Mouse (Mus musculus) stomach, postnatal 0 days (tissue): ENCODE measurements around the gene Gja8. TPM values are rescaled to one million over a fixed set of nuclear protein-coding genes. Genes with fewer than 3 reads are reported as not detected.

Source experiments
- ATAC-seq: fragments of 200-750 bp; cut with Nextera tagmentation; 2 replicates; pipeline ENCODE4 v1.8.0; 2017; ENCODE audit not compliant: low FRiP score, low TSS enrichment
- DNase-seq: peaks from one replicate; pipeline ENCODE4 v3.0.0-alpha.2; 2016; ENCODE audit warnings: low spot score
- H3K27ac ChIP-seq: fragments of 300-500 bp; sonication (generic); replicated peaks from 2 replicates; pipeline ENCODE4 v1.5.1; 2014; ENCODE audit warnings: mild to moderate bottlenecking, control low read depth
- H3K27me3 ChIP-seq: fragments of 300-500 bp; sonication (generic); 2 replicates; pipeline ENCODE4 v1.6.1; 2014; ENCODE audit warnings: low read length; ENCODE audit not compliant: control insufficient read depth, insufficient read depth
- H3K36me3 ChIP-seq: fragments of 300-500 bp; sonication (generic); 2 replicates; pipeline ENCODE4 v1.6.1; 2014; ENCODE audit warnings: low read length, mixed read lengths; ENCODE audit not compliant: control insufficient read depth, insufficient read depth
- H3K4me1 ChIP-seq: fragments of 300-500 bp; sonication (generic); replicated peaks from 2 replicates; pipeline ENCODE4 v1.6.1; 2014; ENCODE audit warnings: antibody characterized with exemption; ENCODE audit not compliant: control insufficient read depth, insufficient read depth
- H3K4me2 ChIP-seq: fragments of 300-500 bp; sonication (generic); replicated peaks from 2 replicates; pipeline ENCODE4 v1.6.1; 2014; ENCODE audit warnings: low read depth, mild to moderate bottlenecking, control low read depth, moderate library complexity
- H3K4me3 ChIP-seq: fragments of 300-500 bp; sonication (generic); 2 replicates; pipeline ENCODE4 v1.5.1; 2014; ENCODE audit warnings: low read depth, low read length, control low read depth
- H3K9ac ChIP-seq: fragments of 300-500 bp; sonication (generic); 2 replicates; pipeline ENCODE4 v1.6.1; 2014; ENCODE audit warnings: mild to moderate bottlenecking, low read length, control low read depth, mixed read lengths
- H3K9me3 ChIP-seq: fragments of 300-500 bp; sonication (generic); 2 replicates; pipeline ENCODE4 v1.6.1; 2016; ENCODE audit warnings: low read length; ENCODE audit not compliant: control insufficient read depth
- CTCF ChIP-seq: IDR thresholded peaks from 2 replicates; pipeline ENCODE4 v1.5.1; 2016; ENCODE audit warnings: antibody characterized with exemption, low read depth, mild to moderate bottlenecking, moderate library complexity
- EP300 ChIP-seq: optimal IDR thresholded peaks from 2 replicates; pipeline ENCODE3; 2016; ENCODE audit warnings: antibody characterized with exemption
- WGBS: fragments of 180-500 bp; shearing (Covaris S2); extraction: QIAGEN DNeasy Blood & Tissue Kit; methylation state at CpG from one replicate; pipeline ENCODE4 v1.1.7; 2014; 5-methylcytosine and 5-hydroxymethylcytosine counted together
- polyA plus RNA-seq: library from polyadenylated mRNA; unstranded; fragments of >200 nt; fragmentation: Nextera tagmentation; extraction: Ambion mirVana; gene quantifications from 2 replicates; pipeline ENCODE4 v1.2.1, GENCODE M21; 2015

The Gja8 gene
- polyA plus RNA-seq, 1 experiment from 2014 or later = not detected

- no peak for TF ChIP-seq CTCF
- no peak for TF ChIP-seq EP300
- Histone ChIP-seq H3K9me3 (no peaks in the 10 kb centered on the region), H3K27me3 (no peaks in the 10 kb centered on the region), H3K4me2 (no peak overlapping the region), H3K4me3 (no peak overlapping the region), H3K27ac (no peak overlapping the region), H3K36me3 (peaks cover 8% of the 10 kb centered on the region), H3K4me1 (no peaks in the 10 kb centered on the region), H3K9ac (no peak overlapping the region)
- DNase-seq (no peak), ATAC-seq (no peak)
- WGBS = 88% methylated on average over 8 of the region's 8 CpGs
Measured at GRCm38 (mm10) chr3:96871070-96871469, 54.8 kb downstream of the Gja8 start.

GRCm38 (mm10) chr3:96870270-96870669 is 55.5 kb downstream of the Gja8 start:
- 96% methylated on average over 2 of the region's 2 CpGs for WGBS
- TF ChIP-seq EP300 = no peak

GRCm38 (mm10) chr3:96869091-96869490 is 56.7 kb downstream of the Gja8 start:
- no peak for ATAC-seq
- Histone ChIP-seq H3K27ac (no peak overlapping the region), H3K36me3 (peaks cover 8% of the 10 kb centered on the region), H3K4me1 (no peaks in the 10 kb centered on the region), H3K9ac (no peak overlapping the region), H3K27me3 (no peaks in the 10 kb centered on the region), H3K4me2 (no peak overlapping the region), H3K9me3 (no peaks in the 10 kb centered on the region), H3K4me3 (no peak overlapping the region)
- TF ChIP-seq EP300 = no peak
- no peak for TF ChIP-seq CTCF
- WGBS = 95% methylated on average over 7 of the region's 7 CpGs
- DNase-seq = no peak

More at GRCm38 (mm10) chr3:96870270-96870669, 55.5 kb downstream of the Gja8 start:
- H3K4me2 ChIP-seq = no peak overlapping the region
- ATAC-seq = no peak
- no peak overlapping the region for H3K4me3 ChIP-seq
- no peaks in the 10 kb centered on the region for H3K9me3 ChIP-seq
- H3K27ac ChIP-seq = no peak overlapping the region
- peaks cover 8% of the 10 kb centered on the region for H3K36me3 ChIP-seq
- H3K9ac ChIP-seq = no peak overlapping the region
- no peaks in the 10 kb centered on the region for H3K27me3 ChIP-seq
- DNase-seq = no peak
- no peaks in the 10 kb centered on the region for H3K4me1 ChIP-seq

- DNase-seq = no peak
Measured at GRCm38 (mm10) chr3:96868566-96868965, 57.3 kb downstream of the Gja8 start.

GRCm38 (mm10) chr3:96867863-96868262 is 58.0 kb downstream of the Gja8 start:
- Histone ChIP-seq H3K36me3 (peaks cover 5% of the 10 kb centered on the region), H3K27me3 (no peaks in the 10 kb centered on the region), H3K4me2 (no peak overlapping the region), H3K4me3 (no peak overlapping the region), H3K27ac (no peak overlapping the region), H3K9ac (no peak overlapping the region), H3K9me3 (no peaks in the 10 kb centered on the region), H3K4me1 (no peaks in the 10 kb centered on the region)
- 88% methylated on average over 3 of the region's 3 CpGs for WGBS
- ATAC-seq (no peak), DNase-seq (no peak)
- TF ChIP-seq CTCF (no peak), EP300 (no peak)

More at GRCm38 (mm10) chr3:96868566-96868965, 57.3 kb downstream of the Gja8 start:
- H3K9ac ChIP-seq = no peak overlapping the region
- TF ChIP-seq EP300 = no peak
- TF ChIP-seq CTCF = no peak
- no peak overlapping the region for H3K4me3 ChIP-seq
- no peaks in the 10 kb centered on the region for H3K9me3 ChIP-seq
- H3K36me3 ChIP-seq = peaks cover 8% of the 10 kb centered on the region
- no peak overlapping the region for H3K27ac ChIP-seq
- 94% methylated on average over 8 of the region's 8 CpGs for WGBS
- no peaks in the 10 kb centered on the region for H3K27me3 ChIP-seq
- H3K4me1 ChIP-seq = no peaks in the 10 kb centered on the region
- H3K4me2 ChIP-seq = no peak overlapping the region
- no peak for ATAC-seq

Other genes with a start within 250 kb of the Gja8 start
- 23.4 and 27.1 TPM in 2 replicates for gene Pias3, start 229.6 kb downstream of the Gja8 start, polyA plus RNA-seq
- 7.5 and 8.2 TPM in 2 replicates for gene Nudt17, start 217.5 kb downstream of the Gja8 start, polyA plus RNA-seq
- 19.4 and 20.3 TPM in 2 replicates for gene Polr3c, start 198.4 kb downstream of the Gja8 start, polyA plus RNA-seq
- 27.3 and 28.7 TPM in 2 replicates for gene Rnf115, start 198.4 kb downstream of the Gja8 start, polyA plus RNA-seq
- 0.21 TPM in 2 replicates for gene Pdzk1, start 96.7 kb downstream of the Gja8 start, polyA plus RNA-seq
- gene Cd160, start 96.7 kb downstream of the Gja8 start, polyA plus RNA-seq = 0.13 and 0.15 TPM in 2 replicates
- 3.4 and 4.1 TPM in 2 replicates for gene Gja5, start 21.3 kb downstream of the Gja8 start, polyA plus RNA-seq
- 26.8 and 28.5 TPM in 2 replicates for gene Gpr89, start 20.7 kb downstream of the Gja8 start, polyA plus RNA-seq
- gene Acp6, start 232.8 kb upstream of the Gja8 start, polyA plus RNA-seq = 25.1 and 28.7 TPM in 2 replicates